Mouse (Mus musculus): ENCODE results near the gene Gm12800.
"Not testable (repeated sequence)": the region's sequence is repeated elsewhere in the genome, so short reads cannot be mapped to it uniquely, and the experiment has no call there.

GRCm38 (mm10) chr4:101872031-101872430 is 36.9 kb upstream of the Gm12800 start:
- not testable (repeated sequence) for TF ChIP-seq CTCF, EP300 (IDR thresholded peaks at IDR 0.05)

Measured in lung, postnatal 0 days (tissue).